Mouse (Mus musculus): ENCODE results near the gene Phf19. TPM values are rescaled to one million over a fixed set of nuclear protein-coding genes. Genes with fewer than 3 reads are reported as not detected.
A peak's percentile ranks its signal among the peaks of the same experiment; 100 is the strongest.

Gene Phf19
- 1 to 10 TPM in 1 of 2 experiments, under 1 TPM in 1; 0.87 to 1.3 TPM for total RNA-seq (2021)
- long read RNA-seq, experiment 1: 0 reads
- long read RNA-seq, experiment 2: 0 reads

- peak in 1 of 2 experiments; percentile 18 for DNase-seq (ENCODE audit: low spot score in 2 of 2)
Measured at GRCm38 (mm10) chr2:34913218-34914068, at the start of gene Phf19. Gene Phf19, minus strand, starts transcription at chr2:34914026.

- DNase-seq (ENCODE audit: low spot score in 2 of 2): no peak
Measured at GRCm38 (mm10) chr2:34963371-34963956, 49.6 kb upstream of the Phf19 start.

GRCm38 (mm10) chr2:34962893-34963292 lies 49.1 kb upstream of the Phf19 start:
- DNase-seq (ENCODE audit: low spot score in 2 of 2): no peak

- DNase-seq (ENCODE audit: low spot score in 2 of 2): no peak
Measured at GRCm38 (mm10) chr2:34962211-34962610, 48.4 kb upstream of the Phf19 start.

- no peak for DNase-seq (ENCODE audit: low spot score in 2 of 2)
Measured at GRCm38 (mm10) chr2:34961481-34962036, 47.7 kb upstream of the Phf19 start, which contains the start of gene Traf1. Gene Traf1, minus strand, starts transcription at chr2:34961772.

GRCm38 (mm10) chr2:34960966-34961365 lies 47.1 kb upstream of the Phf19 start:
- no peak for DNase-seq (ENCODE audit: low spot score in 2 of 2)

GRCm38 (mm10) chr2:34960466-34960865 lies 46.6 kb upstream of the Phf19 start:
- DNase-seq (ENCODE audit: low spot score in 2 of 2): peak in 1 of 2 experiments; percentile 5

- no peak for DNase-seq (ENCODE audit: low spot score in 2 of 2)
Measured at GRCm38 (mm10) chr2:34958582-34958981, 44.8 kb upstream of the Phf19 start.

GRCm38 (mm10) chr2:34958036-34958435 lies 44.2 kb upstream of the Phf19 start:
- DNase-seq (ENCODE audit: low spot score in 2 of 2): no peak

- no peak for DNase-seq (ENCODE audit: low spot score in 2 of 2)
Measured at GRCm38 (mm10) chr2:34957405-34957804, 43.6 kb upstream of the Phf19 start.

- DNase-seq (ENCODE audit: low spot score in 2 of 2): no peak
Measured at GRCm38 (mm10) chr2:34956941-34957340, 43.1 kb upstream of the Phf19 start.

- no peak for DNase-seq (ENCODE audit: low spot score in 2 of 2)
Measured at GRCm38 (mm10) chr2:34954344-34954743, 40.5 kb upstream of the Phf19 start.

GRCm38 (mm10) chr2:34953547-34954116 lies 39.8 kb upstream of the Phf19 start:
- no peak for DNase-seq (ENCODE audit: low spot score in 2 of 2)

GRCm38 (mm10) chr2:34953018-34953417 lies 39.2 kb upstream of the Phf19 start:
- no peak for DNase-seq (ENCODE audit: low spot score in 2 of 2)

- no peak for DNase-seq (ENCODE audit: low spot score in 2 of 2)
Measured at GRCm38 (mm10) chr2:34951469-34951868, 37.6 kb upstream of the Phf19 start.

GRCm38 (mm10) chr2:34948622-34949021 lies 34.8 kb upstream of the Phf19 start:
- no peak for DNase-seq (ENCODE audit: low spot score in 2 of 2)

GRCm38 (mm10) chr2:34946046-34946445 lies 32.2 kb upstream of the Phf19 start:
- no peak for DNase-seq (ENCODE audit: low spot score in 2 of 2)

GRCm38 (mm10) chr2:34945580-34945979 lies 31.8 kb upstream of the Phf19 start:
- no peak for DNase-seq (ENCODE audit: low spot score in 2 of 2)

- no peak for DNase-seq (ENCODE audit: low spot score in 2 of 2)
Measured at GRCm38 (mm10) chr2:34944761-34945160, 30.9 kb upstream of the Phf19 start.

GRCm38 (mm10) chr2:34943556-34944120 lies 29.8 kb upstream of the Phf19 start:
- peak in 1 of 2 experiments; percentile 6 for DNase-seq (ENCODE audit: low spot score in 2 of 2)

GRCm38 (mm10) chr2:34941061-34941675 lies 27.3 kb upstream of the Phf19 start:
- no peak for DNase-seq (ENCODE audit: low spot score in 2 of 2)

Measured in left cerebral cortex, adult 18-20 months (tissue).